Comparison of ENCODE assay signal across 21 mouse cellular contexts in the genomic region with DNA sequence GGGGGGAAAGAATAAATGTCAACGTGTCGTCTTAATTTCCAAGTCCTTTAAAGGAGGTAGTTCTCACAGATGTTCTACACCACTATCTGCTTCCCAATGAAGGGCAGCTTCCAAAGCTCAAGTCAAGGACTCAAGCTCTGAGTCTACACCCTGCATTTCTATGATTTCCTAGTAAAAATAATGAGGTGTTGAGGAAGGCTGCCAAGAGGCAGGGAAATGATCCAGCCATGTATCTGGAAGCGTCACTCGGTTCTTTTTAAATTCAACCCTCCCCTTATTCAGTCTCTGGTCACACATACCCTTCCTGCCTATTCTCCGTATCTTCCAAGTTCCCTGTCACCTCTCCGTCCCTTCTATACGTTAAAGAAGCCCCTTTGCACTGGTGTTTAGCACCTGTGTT. TPM values are rescaled to one million over a fixed set of nuclear protein-coding genes. Genes with fewer than 3 reads are reported as not detected.
DNase-seq lines count a peak whose midpoint lies in the region; ATAC-seq and TF ChIP-seq lines count a peak whose summit lies in the region.
"Had no signal": no experiment of that assay in that cellular context is flagged by ENCODE, and none has a peak within 500 bp of the region (broad histone marks: within the 10 kb centered on the region; RNA-seq: fewer than 3 reads in every experiment).

No protein-coding gene starts in this region.

- H3K9me3 ChIP-seq in lung, embryonic 15.5 days: no peaks in the 10 kb centered on the region
- H3K9me3 ChIP-seq: embryonic facial prominence, embryonic 13.5 days; embryonic facial prominence, embryonic 15.5 days; forebrain, embryonic 10.5 days; forebrain, embryonic 12.5 days had no signal

- no peak overlapping the region for H3K4me3 ChIP-seq in lung, embryonic 15.5 days
- H3K4me3 ChIP-seq in lung, adult 2 months (replicated peaks; ENCODE audit: extremely low read depth, low read depth, low read length): no peak overlapping the region
- H3K4me3 ChIP-seq: embryonic facial prominence, embryonic 13.5 days; embryonic facial prominence, embryonic 15.5 days; erythroblast, embryonic 14.5 days; forebrain, embryonic 10.5 days; forebrain, embryonic 12.5 days had no signal

- no peaks in the 10 kb centered on the region for H3K4me1 ChIP-seq in lung, embryonic 15.5 days
- H3K4me1 ChIP-seq in lung, adult 2 months (ENCODE audit: control insufficient read depth, insufficient read depth, low read length): peaks cover 2% of the 10 kb centered on the region; the same call in 1 of the 2 replicates
- H3K4me1 ChIP-seq: embryonic facial prominence, embryonic 13.5 days; embryonic facial prominence, embryonic 15.5 days; forebrain, embryonic 12.5 days had no signal

- H3K27me3 ChIP-seq in lung, embryonic 15.5 days: no peaks in the 10 kb centered on the region
- H3K27me3 ChIP-seq: embryonic facial prominence, embryonic 13.5 days; embryonic facial prominence, embryonic 15.5 days; forebrain, embryonic 12.5 days had no signal

- 0 out of 2 replicates have a peak, but pooled peaks have one; percentile 37 for ATAC-seq in lung, embryonic 15.5 days (ENCODE audit: borderline replicate concordance, extremely low read depth, low FRiP score, low TSS enrichment)
- ATAC-seq: forebrain, embryonic 14.5 days; forebrain, embryonic 16.5 days had no signal

- DNase-seq in lung, postnatal 14 days: no peak
- peak; percentile 52 for DNase-seq in lung, postnatal 10 days
- DNase-seq in lung, adult 2 months: no peak
- DNase-seq: adrenal gland, adult 2 months; adrenal gland, postnatal 10 days; adrenal gland, postnatal 25 days; cerebellum, adult 11 months; cerebellum, adult 18-20 months; cerebellum, adult 8-10 months; cerebellum, adult 9-11 months; cerebellum, postnatal 14 days; cerebellum, postnatal 36 days; embryo, embryonic 11 days had no signal

- TF ChIP-seq CTCF in lung, adult 2 months (IDR thresholded peaks at IDR 0.05; ENCODE audit: insufficient read depth, low read length): no peak

- 0 out of 2 replicates have a peak, but pooled peaks cover 5% of the 10 kb centered on the region for H3K36me3 ChIP-seq in lung, embryonic 15.5 days
- H3K36me3 ChIP-seq: embryonic facial prominence, embryonic 13.5 days; embryonic facial prominence, embryonic 15.5 days; forebrain, embryonic 10.5 days; forebrain, embryonic 12.5 days had no signal

- no peak for TF ChIP-seq POLR2A in lung, adult 2 months (IDR thresholded peaks at IDR 0.05; ENCODE audit: borderline replicate concordance, extremely low read depth, low read depth, low read length)

- H3K27ac ChIP-seq in lung, embryonic 15.5 days: no peak overlapping the region
- H3K27ac ChIP-seq: embryonic facial prominence, embryonic 13.5 days; embryonic facial prominence, embryonic 15.5 days; forebrain, embryonic 10.5 days; forebrain, embryonic 12.5 days had no signal

- H3K9ac ChIP-seq in lung, embryonic 15.5 days: no peak overlapping the region
- H3K9ac ChIP-seq: embryonic facial prominence, embryonic 13.5 days; embryonic facial prominence, embryonic 15.5 days; forebrain, embryonic 12.5 days had no signal

- WGBS in lung, embryonic 15.5 days: 62% methylated on average over 7 of the region's 7 CpGs
- WGBS in lung, adult 2 months: 76% methylated on average over 7 of the region's 7 CpGs

- no peak overlapping the region for H3K4me2 ChIP-seq in lung, embryonic 15.5 days
- H3K4me2 ChIP-seq: embryonic facial prominence, embryonic 13.5 days; embryonic facial prominence, embryonic 15.5 days; forebrain, embryonic 12.5 days had no signal

RNA-seq across cellular contexts. Expression of gene Itga2, which starts 51.2 kb away (rescaled TPM):
- 9.8 and 13.5 TPM in 2 replicates for polyA plus RNA-seq in lung, embryonic 15.5 days (2015; fragmentation: Nextera tagmentation; extraction: Ambion mirVana)
- 2.3 and 3.5 TPM in 2 replicates for polyA plus RNA-seq in lung, adult 2 months (2012; rRNA removed)
- polyA plus RNA-seq: erythroblast, embryonic 14.5 days had no signal
